Mouse (Mus musculus): ENCODE results near the gene Mmp21. TPM values are rescaled to one million over a fixed set of nuclear protein-coding genes. Genes with fewer than 3 reads are reported as not detected.
"Not testable (repeated sequence)": the region's sequence is repeated elsewhere in the genome, so short reads cannot be mapped to it uniquely, and the experiment has no call there.

Gene Mmp21
- not detected in 2 replicates for polyA plus RNA-seq (2012; rRNA removed)

DNA sequence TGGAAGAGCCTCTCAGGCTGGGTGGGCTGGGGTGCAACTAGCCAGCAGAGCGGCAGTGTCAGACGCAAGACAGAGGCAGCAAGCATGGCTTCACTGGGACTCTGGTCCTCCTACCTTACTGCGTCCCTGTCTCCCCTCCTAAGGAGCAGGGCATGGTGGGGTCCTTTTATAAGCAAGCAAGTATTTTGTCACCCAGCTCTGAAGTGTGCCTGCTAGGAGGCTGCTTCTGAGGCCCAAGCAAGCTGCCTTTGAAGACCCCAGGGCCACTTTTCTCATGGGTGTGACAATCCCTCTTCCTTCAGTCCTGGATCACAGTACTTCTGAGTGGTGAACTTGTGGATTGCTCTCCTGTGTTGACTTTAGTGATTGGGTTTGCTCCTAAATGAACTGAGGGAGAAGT, at the start of gene Mmp21:
Gene Mmp21 (minus strand): TSS at position 101 of the 400 bp plus-strand sequence.
- DNase-seq (ENCODE audit: low read depth, low spot score): no peak
- 86% methylated on average over 3 of the region's 3 CpGs for WGBS

DNA sequence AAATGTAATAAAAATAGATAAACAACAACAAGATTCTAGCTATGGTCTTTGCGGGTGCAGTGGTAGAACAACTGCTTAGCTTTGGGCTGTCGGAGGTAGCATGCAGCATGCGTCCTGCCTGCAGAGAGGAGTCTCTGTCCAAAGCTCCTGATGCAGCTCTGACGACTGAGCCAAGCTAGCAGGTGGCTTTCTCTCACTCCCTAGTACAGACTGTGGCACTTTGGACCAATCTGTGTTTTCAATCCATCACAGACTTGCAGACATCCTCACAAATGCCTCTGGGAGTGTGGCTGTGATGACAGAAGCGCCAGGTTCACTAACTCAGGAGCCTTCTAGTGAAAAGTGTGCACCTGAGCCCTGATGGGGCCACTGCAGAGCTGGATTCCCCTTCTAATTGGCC, 49.5 kb upstream of the Mmp21 start:
- 80% methylated on average over 5 of the region's 5 CpGs for WGBS
- DNase-seq (ENCODE audit: low read depth, low spot score): no peak

GRCm38 (mm10) chr7:133727027-133727426, 47.2 kb upstream of the Mmp21 start:
- no peak for DNase-seq (ENCODE audit: low read depth, low spot score)
- 85% methylated on average over 6 of the region's 6 CpGs for WGBS

DNA sequence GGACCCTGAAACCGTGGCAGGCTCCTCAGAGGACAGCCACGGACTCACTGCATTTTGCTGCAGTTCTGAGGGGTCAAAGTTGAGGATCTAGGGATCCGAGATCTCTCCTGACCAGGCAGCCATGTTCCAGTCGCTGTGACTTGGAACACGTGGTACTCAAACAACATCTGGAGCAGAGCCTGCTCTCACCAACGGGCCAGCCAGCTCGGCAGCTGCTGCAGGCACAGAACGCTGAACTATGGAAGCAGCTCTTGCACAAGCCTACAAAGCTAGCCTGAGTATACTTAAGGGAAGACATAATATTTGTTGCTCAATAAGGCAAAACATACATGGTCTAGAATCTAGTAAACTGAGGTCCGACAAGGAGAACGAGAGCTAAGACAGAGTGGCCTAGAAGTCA, 45.7 kb upstream of the Mmp21 start:
- WGBS: 71% methylated on average over 10 of the region's 10 CpGs
- no peak for DNase-seq (ENCODE audit: low read depth, low spot score)

- 77% methylated on average over 10 of the region's 10 CpGs for WGBS
- DNase-seq (ENCODE audit: low read depth, low spot score): no peak
These were observed 45.0 kb upstream of the Mmp21 start for GRCm38 (mm10) chr7:133724844-133725243.

DNA sequence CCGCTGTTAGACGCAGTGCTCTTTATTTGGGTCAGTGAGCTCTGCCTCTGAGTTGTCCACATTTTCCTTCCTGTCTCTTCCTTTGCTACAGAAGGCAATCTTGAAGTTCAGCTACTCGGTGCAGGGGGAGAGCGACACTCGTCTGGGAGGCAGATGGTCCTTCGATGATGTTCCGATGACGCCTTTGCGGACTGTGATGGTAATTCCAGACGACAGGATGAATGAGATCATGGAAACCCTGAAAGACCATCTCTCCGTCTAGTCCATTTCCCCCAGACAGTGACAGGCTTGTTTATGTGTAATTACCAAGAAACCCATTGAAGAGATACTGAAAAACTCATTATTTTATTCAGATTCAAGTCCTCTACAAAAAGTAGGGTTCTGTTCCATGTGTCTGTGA, 40.8 kb upstream of the Mmp21 start:
- DNase-seq (ENCODE audit: low read depth, low spot score): no peak

GRCm38 (mm10) chr7:133718580-133718979, 38.7 kb upstream of the Mmp21 start:
- WGBS: 100% methylated on average over 1 of the region's 1 CpGs
- no peak for DNase-seq (ENCODE audit: low read depth, low spot score)

More for the DNA sequence above, 40.8 kb upstream of the Mmp21 start:
- 88% methylated on average over 11 of the region's 11 CpGs for WGBS

DNA sequence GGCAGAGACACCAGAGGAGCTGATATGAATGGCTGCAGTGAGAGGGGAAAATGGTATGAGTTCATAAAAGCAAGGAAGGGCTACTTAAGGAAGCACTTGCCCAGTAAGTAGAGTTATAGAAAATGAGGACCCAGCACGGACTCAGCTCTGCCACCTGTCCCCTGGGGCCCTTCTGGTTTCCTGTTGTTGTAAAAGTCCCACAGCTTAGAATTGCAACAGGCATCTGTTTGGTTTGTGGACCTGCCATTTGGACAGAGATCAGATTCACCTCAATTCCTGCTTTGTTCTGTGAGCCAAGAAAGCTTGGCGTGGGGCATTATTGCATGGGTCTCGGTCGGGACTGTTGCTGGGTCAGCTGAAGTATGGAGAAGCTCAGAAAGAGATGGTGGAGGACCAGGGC, 35.5 kb upstream of the Mmp21 start:
- 38% methylated on average over 4 of the region's 4 CpGs for WGBS
- DNase-seq (ENCODE audit: low read depth, low spot score): no peak

- 85% methylated on average over 2 of the region's 2 CpGs for WGBS
- DNase-seq (ENCODE audit: low read depth, low spot score): no peak
These were observed 27.4 kb upstream of the Mmp21 start for GRCm38 (mm10) chr7:133707301-133707700.

DNA sequence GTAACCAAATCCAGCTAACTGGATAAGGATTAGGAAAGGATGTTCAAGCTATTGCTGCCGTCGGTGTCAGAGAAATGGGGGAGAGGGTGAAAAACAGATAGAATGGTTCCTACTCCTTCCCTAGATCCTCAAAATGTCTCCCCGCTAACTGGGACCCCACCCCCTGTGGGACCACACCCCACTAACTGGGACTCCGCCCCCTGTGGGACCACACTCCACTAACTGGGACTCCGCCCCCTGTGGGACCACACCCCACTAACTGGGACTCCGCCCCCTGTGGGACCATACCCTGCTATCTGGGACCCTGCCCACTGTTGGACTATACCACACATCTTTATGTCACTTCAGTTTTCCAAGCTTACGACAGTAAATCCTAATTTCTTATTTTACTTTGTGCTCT, 24.0 kb upstream of the Mmp21 start:
- WGBS: 98% methylated on average over 7 of the region's 7 CpGs
- DNase-seq (ENCODE audit: low read depth, low spot score): no peak

DNA sequence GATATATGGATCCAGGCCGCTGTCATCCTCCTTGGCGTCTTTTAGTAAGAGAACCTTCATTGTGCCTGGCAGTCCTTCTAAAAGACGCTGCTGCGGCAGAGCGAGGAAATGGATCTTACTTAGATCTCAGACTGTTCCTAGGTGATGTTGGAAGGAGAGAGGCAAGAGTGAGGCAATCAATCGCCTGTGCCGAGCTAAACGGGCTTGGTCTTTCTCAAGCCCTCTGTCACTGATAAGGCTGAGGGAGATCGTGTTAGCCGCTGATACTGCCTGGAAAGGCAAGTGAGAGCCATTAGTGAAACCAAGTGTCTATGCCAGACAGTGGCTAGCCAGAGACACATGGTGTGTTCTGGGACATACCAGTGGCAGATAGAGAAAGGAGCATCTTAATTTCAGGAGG, 22.5 kb upstream of the Mmp21 start:
- WGBS: 88% methylated on average over 10 of the region's 10 CpGs
- DNase-seq (ENCODE audit: low read depth, low spot score): no peak

DNA sequence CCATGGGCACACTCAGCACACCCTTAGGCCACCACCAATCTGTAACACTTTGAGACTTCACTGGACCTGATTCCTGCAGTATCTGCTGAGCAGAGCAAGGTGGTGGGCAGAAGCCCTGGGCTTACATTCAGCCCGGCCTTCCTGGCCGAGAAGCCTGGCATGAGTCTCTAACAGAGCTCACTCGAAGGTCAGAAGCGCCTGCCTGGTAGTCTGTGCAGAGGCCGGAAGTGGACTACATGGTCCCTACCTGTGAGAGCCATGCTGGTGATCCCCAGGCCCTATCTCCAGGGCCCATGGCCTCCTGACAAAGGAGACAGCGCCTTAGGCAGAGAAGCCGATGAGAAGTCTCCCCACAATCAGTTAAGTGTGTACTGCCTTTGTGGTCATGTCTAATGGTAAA, 21.5 kb upstream of the Mmp21 start:
- WGBS: 97% methylated on average over 7 of the region's 7 CpGs

DNA sequence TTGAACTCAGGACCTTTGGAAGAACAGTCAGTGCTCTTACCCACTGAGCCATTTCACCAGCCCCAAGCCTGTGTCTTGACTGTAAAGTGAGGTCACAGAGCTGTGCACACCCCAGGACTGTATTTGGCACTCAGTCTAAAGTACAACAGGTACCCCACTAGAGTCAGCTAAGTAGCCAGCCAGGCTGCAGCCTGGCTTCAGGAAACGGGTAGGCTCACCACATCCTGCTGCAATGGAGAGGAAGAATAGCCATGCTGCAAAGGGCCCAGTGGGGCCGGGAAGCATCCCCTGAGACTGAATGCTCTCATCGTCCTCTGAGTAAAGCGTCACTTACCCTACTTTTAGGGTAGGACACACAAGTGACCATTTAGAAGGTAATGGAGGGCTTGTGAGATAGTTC, 20.0 kb upstream of the Mmp21 start:
- WGBS: 84% methylated on average over 4 of the region's 4 CpGs
- no peak for DNase-seq (ENCODE audit: low read depth, low spot score)

More for the DNA sequence above, 21.5 kb upstream of the Mmp21 start:
- DNase-seq (ENCODE audit: low read depth, low spot score): no peak

DNA sequence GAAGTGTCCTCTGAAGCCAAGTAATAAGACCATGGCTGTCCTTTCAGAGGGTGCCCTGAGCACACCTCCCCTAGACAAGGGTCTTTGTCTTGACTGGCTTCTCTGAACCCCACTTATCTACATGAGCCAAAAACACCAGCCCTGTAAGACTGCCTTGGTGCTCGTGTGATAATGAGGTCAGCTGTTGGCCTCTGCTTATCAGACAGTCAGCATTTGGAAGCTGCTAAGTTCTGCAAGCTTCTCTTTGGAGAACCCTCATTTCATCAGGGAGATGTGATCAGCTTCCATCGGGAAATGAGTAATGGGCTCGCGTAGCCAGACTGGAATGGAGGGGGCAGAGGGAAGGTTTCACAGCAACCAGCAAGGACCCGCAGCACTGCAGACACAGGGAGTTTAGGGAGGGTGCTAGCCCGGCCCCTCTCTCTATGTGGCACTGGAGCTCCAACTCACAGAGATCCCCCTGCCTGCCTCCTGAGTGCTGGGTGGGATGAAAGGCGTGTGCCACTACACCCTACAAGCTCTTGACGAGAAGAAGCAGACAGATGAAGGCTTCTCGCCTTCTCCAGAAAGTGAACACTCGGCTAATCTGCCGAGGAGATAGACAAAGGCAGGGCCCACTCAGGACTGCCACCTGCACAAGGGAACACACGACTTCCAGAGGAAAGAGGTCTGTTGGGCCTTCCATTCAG, 18.3 kb upstream of the Mmp21 start:
- 88% methylated on average over 12 of the region's 12 CpGs for WGBS
- no peak for DNase-seq (ENCODE audit: low read depth, low spot score)

- DNase-seq (ENCODE audit: low read depth, low spot score): not testable (repeated sequence)
These were observed 5.8 kb upstream of the Mmp21 start for GRCm38 (mm10) chr7:133685644-133686043.

DNA sequence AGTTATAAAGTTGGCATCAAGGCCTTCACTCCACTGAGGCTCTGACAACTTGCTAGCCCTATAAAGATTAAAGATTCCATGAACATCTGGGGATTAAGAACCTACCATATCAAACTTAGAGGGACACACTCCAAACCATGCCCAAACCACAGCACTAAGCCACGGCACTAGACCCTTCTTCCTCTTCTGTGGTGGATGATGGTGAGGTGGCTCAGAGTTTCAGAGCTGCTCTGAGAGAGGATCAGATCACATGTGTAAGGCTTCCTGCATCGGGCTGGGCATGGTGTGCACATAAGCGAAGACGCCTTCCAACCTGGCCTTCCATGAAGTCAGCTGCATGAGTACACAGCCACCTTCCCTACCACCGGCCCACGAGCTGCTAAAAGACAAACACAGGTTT, 4.8 kb upstream of the Mmp21 start:
- 96% methylated on average over 6 of the region's 6 CpGs for WGBS

DNA sequence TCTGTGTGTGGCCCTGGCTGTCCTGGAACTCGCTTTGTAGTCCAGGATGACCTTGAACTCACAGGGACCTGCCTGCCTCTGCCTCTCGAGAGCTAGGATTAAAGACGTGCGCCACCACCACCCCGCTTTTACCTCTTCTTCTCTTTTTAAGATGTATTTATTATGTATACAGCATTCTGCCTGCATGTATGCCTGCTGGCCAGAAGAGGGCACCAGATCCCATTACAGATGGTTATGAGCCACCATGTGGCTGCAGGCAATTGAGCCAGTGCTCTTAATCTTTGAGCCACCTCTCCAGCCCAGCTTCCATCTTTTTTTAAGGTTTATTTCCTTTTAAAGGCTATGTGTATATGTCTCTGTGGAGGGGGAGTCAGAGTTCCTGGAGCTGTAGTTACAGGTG, 4.2 kb upstream of the Mmp21 start:
- DNase-seq (ENCODE audit: low read depth, low spot score): no peak

More for the DNA sequence above, 4.8 kb upstream of the Mmp21 start:
- DNase-seq (ENCODE audit: low read depth, low spot score): no peak

DNA sequence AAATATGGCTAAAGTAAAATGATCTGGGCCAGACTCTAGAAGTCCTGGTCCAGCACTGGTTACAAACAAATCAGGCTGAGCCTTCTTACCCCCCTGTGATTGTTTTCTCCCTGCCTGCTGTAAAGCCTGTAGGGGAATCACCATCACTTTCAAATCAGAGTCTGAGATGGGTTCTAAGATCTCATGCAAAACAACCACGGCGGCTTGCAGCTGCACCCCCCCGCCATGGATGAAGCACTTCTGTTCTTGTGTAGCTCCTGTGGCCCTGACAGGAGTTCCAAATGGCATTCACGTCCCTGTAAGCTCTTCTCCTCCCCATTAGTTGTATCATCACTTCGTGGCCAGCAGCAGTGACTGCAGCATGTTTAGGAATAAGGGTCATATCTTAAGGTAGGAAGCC, 3.8 kb upstream of the Mmp21 start:
- WGBS: 90% methylated on average over 5 of the region's 5 CpGs
- DNase-seq (ENCODE audit: low read depth, low spot score): no peak

More for the DNA sequence above, 4.2 kb upstream of the Mmp21 start:
- 87% methylated on average over 5 of the region's 5 CpGs for WGBS

DNA sequence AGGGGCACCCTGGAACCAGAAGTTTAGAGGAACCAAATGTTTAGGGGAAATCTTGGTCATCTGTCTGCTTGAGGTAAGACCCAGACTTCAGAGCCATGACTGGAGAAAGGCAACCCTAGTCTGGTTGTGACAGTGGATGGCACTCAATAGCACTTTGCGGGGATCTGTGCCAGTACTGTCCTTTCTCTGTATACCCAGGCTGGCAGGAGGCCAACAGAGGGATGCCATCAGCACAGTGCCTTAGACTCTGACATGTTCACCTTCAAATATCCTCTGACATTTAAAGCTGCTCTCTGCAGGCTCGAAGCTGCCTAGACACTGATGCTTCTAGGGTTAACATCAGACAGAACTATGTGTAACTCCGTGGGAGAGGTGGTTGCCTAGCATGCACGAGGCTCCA, 422 bp downstream of the Mmp21 start:
- DNase-seq (ENCODE audit: low read depth, low spot score): no peak
- WGBS: 40% methylated on average over 4 of the region's 4 CpGs

DNA sequence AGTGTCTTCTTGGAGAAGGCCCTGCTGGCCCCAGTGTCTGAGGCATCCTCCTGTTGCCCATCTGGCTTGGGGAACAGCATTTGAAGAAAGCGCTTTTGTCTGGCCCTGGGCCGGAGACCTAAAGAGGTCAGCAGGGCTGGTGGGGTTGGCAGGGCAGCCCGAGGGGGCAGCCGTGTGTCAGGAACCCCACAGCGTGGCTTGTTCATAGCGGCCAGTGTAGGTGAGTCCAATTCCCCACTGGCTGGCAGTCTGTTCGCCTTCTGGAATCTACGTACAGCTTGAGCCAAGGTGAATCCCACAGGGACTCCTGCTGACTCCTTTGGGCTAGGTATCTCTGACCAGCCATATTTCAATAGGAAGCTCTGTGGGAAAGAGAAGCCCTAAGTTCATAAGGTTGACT, 1.1 kb downstream of the Mmp21 start:
- DNase-seq (ENCODE audit: low read depth, low spot score): no peak
- WGBS: 91% methylated on average over 8 of the region's 8 CpGs

DNA sequence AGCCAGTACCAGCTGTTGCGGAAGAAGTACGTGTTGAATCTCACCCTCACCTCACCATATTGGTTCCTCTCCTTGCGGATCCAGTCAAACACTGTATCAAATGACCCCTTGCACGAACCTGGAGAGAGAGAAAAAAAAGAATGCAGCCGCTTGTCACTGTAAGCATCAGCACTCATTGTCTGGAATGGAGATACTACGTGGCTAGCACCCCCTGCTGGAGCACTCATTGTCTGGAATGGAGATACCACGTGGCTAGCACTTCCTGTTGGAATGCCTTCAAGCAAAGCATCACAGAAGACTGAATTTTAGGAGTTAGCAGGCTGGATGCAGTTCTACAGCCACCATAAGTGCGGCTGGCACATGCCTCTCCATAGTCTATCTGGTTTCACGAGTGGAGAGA, 3.9 kb downstream of the Mmp21 start:
- 78% methylated on average over 9 of the region's 9 CpGs for WGBS
- no peak for DNase-seq (ENCODE audit: low read depth, low spot score)

GRCm38 (mm10) chr7:133670846-133671245, 9.0 kb downstream of the Mmp21 start:
- DNase-seq (ENCODE audit: low read depth, low spot score): no peak
- WGBS: 83% methylated on average over 3 of the region's 3 CpGs

Data from large intestine, adult 2 months (tissue).